Mouse (Mus musculus): ENCODE measurements around the gene Mipol1. TPM values are rescaled to one million over a fixed set of nuclear protein-coding genes. Genes with fewer than 3 reads are reported as not detected.

The Mipol1 gene
- polyA plus RNA-seq, 1 experiment from 2014 or later: 10.2 TPM

DNA sequence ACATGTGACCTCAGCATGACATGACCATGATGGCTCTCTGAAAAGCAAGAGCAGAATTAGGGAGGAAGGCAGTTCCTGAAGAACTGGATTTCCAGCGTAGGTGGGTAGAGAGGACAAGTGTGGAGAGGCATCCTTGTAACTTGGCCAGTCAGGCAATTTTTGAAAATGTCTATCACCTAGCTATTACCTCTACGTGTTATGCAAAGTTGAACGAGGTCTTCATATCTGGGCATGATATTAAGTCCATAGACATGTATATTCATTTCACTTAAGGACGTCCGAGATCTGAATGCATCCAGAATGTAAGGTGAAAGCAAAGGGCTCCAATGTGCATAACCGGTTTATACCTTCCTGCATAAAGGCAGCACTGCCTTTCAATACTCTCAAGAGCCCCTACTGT lies 310.9 kb downstream of the Mipol1 start:
- peaks cover 21% of the 10 kb centered on the region for H3K4me1 ChIP-seq
- 10% methylated on average over 6 of the region's 6 CpGs for WGBS
- no peak for DNase-seq (ENCODE audit: low spot score)
- H3K27ac ChIP-seq: no peak overlapping the region
- no peaks in the 10 kb centered on the region for H3K9me3 ChIP-seq
- no peak overlapping the region for H3K4me3 ChIP-seq
- H3K27me3 ChIP-seq (ENCODE audit: insufficient read depth, poor library complexity, severe bottlenecking): peaks cover 80% of the 10 kb centered on the region
- H3K36me3 ChIP-seq: no peaks in the 10 kb centered on the region

DNA sequence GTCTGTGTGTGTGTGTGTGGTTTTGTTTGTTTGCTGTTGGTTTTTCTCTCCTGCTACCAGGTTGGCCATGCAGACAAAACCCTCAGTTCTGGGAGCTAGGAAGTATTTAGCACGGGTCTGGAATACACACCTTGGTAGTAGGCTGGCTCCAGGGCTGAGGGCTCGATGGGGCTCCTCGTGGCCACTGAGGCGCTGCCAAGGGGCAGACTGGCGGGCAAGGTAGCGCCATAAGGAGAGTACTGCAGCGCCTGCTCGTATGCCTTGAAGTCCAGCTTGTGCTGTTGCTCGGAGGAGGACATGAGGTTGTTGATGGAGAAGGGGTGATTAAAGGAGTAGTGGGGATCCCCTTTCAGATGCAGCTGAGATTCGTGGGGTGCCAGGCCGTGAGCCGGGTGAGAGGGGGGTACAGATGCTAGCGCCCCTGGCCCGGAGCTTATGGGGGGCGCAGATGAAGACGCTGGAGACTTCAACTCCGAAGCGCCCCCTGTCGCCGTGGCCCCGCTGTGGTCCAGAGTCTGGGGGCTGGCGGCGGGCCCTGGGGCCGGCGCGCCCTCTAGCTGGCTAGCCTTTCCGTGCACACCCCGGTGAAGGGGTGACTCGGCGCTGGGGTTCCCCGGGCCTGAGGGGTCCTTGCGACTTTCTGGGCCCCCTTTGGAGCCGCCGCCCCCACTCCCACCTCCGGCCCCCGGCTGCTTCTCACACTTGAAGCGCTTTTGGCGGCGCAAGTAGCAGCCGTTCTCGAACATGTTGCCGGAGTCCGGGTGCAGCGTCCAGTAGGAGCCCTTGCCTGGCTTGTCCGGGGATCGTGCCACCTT lies 311.9 kb downstream of the Mipol1 start:
- Histone ChIP-seq H3K27me3 (ENCODE audit: insufficient read depth, poor library complexity, severe bottlenecking) (peaks cover 80% of the 10 kb centered on the region), H3K36me3 (no peaks in the 10 kb centered on the region), H3K4me3 (peak overlapping the region; percentile 44), H3K27ac (no peak overlapping the region), H3K9me3 (no peaks in the 10 kb centered on the region), H3K4me1 (peaks cover 29% of the 10 kb centered on the region)
- DNase-seq (ENCODE audit: low spot score): peak; percentile 77
- whole genome bisulfite sequencing: 2% methylated on average over 46 of the region's 46 CpGs

DNA sequence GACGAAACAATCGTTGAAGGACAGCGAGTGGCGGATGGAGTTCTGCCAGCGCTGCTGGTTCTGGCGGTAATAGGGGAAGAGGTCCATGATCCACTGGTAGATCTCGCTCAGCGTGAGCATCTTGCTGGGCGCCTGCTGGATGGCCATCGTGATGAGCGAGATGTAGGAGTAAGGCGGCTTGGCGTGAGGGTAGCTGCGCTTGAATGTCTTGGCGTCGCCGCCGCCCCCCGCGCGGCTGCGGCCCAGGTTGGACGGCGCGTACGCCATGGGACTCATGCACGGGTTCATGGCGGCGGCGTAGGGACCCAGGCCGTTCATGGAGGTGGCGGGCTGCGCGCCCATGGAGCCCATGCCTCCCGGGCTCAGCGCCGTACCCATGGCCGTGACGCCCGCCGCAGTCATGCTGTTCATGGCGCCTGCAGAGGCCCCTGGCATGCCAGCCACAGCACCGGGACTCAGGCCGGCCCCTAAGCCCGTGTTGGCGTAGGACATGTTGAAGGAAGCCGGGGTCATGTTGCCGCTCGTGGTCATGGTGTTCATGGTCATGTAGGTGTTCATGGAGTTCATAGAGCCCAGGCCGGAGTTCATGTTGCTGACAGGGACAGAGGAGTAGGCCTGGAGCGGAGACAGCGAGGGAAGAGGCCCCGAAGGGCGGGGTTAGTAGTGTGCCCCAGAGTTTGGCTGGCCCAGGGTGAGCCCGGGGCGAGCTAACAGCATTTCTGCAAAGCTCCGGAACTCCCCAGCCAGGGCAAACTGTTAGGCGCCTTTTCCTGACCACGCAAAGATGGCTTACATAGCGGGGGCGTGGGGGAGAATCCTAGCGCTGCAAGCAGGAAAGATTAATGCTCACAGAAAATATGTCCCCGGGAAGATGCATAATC lies 312.8 kb downstream of the Mipol1 start:
- Histone ChIP-seq H3K4me3 (peak overlapping the region; percentile 44), H3K27ac (no peak overlapping the region), H3K27me3 (ENCODE audit: insufficient read depth, poor library complexity, severe bottlenecking) (peaks cover 83% of the 10 kb centered on the region), H3K9me3 (no peaks in the 10 kb centered on the region), H3K36me3 (no peaks in the 10 kb centered on the region), H3K4me1 (peaks cover 29% of the 10 kb centered on the region)
- 2% methylated on average over 63 of the region's 63 CpGs for WGBS
- DNase-seq (ENCODE audit: low spot score): peak; percentile 74

DNA sequence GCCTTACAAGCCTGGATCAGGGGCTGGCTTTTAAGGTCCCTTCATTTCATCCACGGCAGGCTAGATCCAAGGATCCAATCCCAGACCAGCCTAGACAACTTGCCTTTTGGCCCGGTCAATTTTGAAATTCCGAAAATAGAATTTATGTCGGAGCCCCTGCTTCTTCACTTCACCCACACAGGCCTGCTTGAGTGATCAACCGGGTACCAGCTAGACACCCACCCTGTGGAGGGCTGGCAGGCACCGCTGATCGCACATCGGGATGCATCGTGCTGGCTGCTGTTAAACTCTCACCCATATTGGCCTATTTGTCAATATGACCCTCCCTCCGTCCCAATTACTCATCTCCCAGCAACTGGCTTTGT lies 313.4 kb downstream of the Mipol1 start:
- under 1% methylated on average over 10 of the region's 10 CpGs for WGBS
- Histone ChIP-seq H3K27ac (no peak overlapping the region), H3K4me3 (peak overlapping the region; percentile 44; the same call in 1 of the 2 replicates), H3K4me1 (peaks cover 32% of the 10 kb centered on the region), H3K36me3 (no peaks in the 10 kb centered on the region), H3K27me3 (ENCODE audit: insufficient read depth, poor library complexity, severe bottlenecking) (peaks cover 84% of the 10 kb centered on the region), H3K9me3 (no peaks in the 10 kb centered on the region)
- peak; percentile 72 for DNase-seq (ENCODE audit: low spot score)

DNA sequence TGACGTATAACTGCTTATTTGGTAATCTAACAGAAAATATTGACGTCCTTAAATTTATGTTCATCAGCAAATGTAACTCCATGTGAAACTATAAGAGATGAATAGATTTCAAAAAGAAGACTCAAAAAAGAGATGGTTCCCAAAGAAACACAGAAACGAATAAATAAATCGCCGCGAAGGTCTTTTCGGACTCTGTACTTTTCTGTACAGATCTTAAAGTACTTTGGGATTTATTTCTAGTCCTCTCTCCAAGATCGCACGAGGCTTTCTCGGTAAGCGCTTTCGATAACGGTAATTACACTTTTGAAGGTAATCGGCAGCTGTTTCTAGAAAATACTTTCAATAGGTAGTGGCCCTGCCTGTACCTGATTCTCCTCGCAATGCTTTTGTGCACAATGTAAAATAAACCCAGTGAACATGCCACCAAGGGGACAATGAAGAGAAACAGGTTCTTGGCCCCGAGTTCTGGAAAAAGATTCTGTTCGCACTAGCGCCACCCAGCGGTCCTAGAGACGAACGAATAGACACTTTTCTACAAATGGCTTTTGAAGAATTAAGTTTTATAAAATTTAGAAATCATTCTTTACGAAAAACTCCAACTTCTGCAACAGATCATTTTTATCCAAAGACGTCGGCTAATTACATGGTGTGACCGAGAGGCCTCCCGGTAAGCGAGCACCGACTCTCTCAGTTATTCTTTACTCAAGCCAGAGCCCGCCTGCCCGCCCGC lies 314.6 kb downstream of the Mipol1 start:
- H3K4me3 ChIP-seq: peak overlapping the region; percentile 70
- WGBS: 2% methylated on average over 31 of the region's 31 CpGs
- DNase-seq (ENCODE audit: low spot score): peak; percentile 78
- no peaks in the 10 kb centered on the region for H3K9me3 ChIP-seq
- H3K36me3 ChIP-seq: no peaks in the 10 kb centered on the region
- peaks cover 91% of the 10 kb centered on the region for H3K27me3 ChIP-seq (ENCODE audit: insufficient read depth, poor library complexity, severe bottlenecking)
- H3K4me1 ChIP-seq: peaks cover 41% of the 10 kb centered on the region
- H3K27ac ChIP-seq: peak overlapping the region; percentile 57; the same call in 1 of the 2 replicates

DNA sequence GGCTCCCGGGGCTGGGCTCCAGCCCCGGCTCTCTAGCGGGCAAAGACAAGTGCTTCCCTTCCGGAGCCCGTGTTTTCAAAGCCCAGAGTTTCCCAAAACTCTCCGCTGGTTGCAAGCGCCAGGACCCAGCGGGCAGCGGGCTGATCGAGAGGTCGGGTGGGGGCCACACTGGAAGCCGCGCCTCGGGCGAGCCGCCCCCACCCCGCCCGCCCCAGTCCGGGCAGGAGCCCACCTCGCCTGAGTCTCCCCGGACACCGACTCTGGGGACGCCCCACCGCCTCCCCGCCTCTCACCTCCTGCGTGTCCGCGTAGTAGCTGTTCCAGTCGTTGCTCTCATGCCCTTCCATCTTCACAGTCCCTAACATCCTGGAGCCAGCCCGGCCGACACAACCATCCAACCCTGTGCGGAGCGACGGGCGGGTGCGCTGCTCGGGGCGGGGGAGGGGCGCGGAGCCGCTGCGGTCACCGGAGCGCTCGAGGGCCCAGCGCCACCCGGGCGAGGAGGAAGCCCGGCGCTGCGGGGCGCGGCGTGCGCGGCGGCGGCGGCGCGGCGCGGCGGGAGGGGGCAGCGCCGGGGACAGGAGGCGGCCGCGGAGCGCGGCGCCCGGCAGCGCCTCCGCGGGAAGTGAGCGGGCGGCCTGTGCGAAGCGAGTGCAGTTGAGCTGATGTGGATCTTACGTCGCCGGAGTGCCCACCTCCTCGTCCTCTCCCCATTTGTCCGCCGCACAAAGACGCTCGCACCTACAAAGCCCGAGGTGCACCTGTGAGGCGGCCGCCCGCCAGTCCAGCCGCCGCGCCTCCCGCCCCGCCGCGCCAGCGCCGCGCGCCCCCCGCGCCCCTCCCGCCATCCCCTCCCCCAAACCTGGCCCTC lies 315.4 kb downstream of the Mipol1 start:
- H3K9me3 ChIP-seq: no peaks in the 10 kb centered on the region
- peak overlapping the region; percentile 70 for H3K4me3 ChIP-seq
- DNase-seq (ENCODE audit: low spot score): peak; percentile 74
- WGBS: under 1% methylated on average over 99 of the region's 106 CpGs
- H3K36me3 ChIP-seq: no peaks in the 10 kb centered on the region
- peak overlapping the region; percentile 57; the same call in 1 of the 2 replicates for H3K27ac ChIP-seq
- peaks cover 99% of the 10 kb centered on the region for H3K27me3 ChIP-seq (ENCODE audit: insufficient read depth, poor library complexity, severe bottlenecking)
- peaks cover 43% of the 10 kb centered on the region for H3K4me1 ChIP-seq

Other genes starting within 250 kb of the Mipol1 start
- gene Slc25a21, start 33.0 kb upstream of the Mipol1 start, polyA plus RNA-seq (2016; fragmentation: Nextera tagmentation; extraction: Ambion mirVana): 3.9 and 5.3 TPM in 2 replicates
- gene Prps1l3, start within 50 bp of the Mipol1 start, polyA plus RNA-seq (2016; fragmentation: Nextera tagmentation; extraction: Ambion mirVana): 59.3 and 64.2 TPM in 2 replicates